Mouse (Mus musculus): ENCODE measurements around the gene Ppil2.

Ppil2 gene

GRCm38 (mm10) chr16:17096938-17097337 lies 14.1 kb downstream of the Ppil2 start:
- no peak for DNase-seq (ENCODE audit: low spot score)

DNA sequence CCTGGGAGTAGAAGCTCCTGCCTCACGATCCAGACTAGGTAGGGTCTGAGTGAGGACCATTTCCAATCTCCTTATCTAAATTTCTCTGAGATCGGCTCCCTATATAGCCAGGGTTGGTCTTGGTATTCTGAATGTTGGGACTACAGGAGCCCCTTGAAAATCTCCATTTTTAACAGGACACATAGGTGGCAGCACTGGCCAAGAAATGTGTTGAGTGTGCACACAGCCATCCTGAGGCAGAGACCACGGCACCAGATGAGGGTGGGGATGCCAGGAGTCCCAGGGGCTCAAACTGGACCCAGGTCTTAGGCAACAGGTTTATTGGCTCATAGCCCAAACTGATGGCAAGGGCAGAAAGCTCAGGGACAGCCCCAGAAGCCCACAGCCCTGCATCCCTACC lies 22.7 kb downstream of the Ppil2 start:
- DNase-seq (ENCODE audit: low spot score) = no peak

- DNase-seq (ENCODE audit: low spot score) = no peak
Measured at GRCm38 (mm10) chr16:17086669-17087193, 24.3 kb downstream of the Ppil2 start.

DNA sequence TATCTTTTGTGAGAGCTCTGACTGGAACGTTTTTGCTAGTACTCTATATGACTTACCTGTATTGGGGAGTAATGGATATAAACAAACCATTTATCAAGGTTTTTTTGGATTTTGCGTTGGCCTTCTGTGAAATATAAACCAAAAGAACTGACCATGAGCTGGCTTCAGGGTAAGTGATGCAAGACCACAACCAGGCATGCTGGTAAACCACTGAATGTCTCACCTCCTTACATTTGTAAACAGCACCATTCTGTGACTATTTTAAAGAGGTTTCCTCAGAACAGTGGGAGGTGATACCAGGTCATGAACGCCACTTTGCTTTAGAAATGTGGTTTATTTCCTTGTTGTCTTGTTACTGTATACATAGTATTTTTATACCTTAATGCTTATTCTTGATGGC lies 24.8 kb downstream of the Ppil2 start:
- no peak for DNase-seq (ENCODE audit: low spot score)

DNA sequence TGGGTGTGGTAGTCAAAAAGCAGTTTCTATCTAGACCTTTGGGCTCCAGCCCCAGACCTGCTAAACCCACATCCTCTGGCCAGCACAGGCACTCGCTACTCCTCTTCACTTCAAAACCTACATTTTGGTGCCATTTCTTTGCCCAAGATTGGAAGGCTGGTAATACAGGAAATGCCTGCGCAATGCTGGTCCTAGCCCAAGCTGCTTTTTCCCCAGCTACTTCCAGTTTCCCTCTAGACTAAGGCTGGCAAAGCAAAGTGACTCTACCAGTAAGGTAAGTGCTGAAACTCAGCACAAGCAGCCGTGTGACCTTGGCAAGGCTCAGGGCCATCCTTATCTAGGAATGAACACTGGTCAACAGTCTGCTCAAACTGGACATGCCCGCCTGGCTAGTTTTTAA lies 25.4 kb downstream of the Ppil2 start:
- DNase-seq (ENCODE audit: low spot score) = peak; percentile 45

- no peak for DNase-seq (ENCODE audit: low spot score)
Measured at GRCm38 (mm10) chr16:17082121-17082792, 28.8 kb downstream of the Ppil2 start.

DNA sequence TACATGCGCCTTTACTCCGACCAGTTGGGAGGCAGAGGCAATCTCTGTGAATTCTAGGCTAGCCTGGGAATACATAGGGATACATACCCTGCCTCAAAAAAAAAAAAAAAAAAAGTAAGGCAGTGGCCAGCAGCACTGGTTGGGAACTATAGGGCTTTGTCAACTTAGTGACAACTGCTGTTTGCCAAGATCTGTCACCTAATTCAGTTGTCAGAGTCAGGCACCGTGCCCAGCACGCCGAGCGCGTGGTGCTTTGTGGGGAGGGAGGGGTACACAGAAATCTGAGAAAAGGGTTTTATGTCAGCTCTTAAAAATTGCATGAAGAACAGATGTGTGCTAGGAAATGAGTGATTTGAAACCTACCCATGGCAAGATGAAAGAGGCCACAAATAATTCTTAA lies 33.0 kb downstream of the Ppil2 start:
- DNase-seq (ENCODE audit: low spot score) = no peak

- DNase-seq (ENCODE audit: low spot score) = no peak
Measured at GRCm38 (mm10) chr16:17076869-17077268, 34.2 kb downstream of the Ppil2 start.

DNA sequence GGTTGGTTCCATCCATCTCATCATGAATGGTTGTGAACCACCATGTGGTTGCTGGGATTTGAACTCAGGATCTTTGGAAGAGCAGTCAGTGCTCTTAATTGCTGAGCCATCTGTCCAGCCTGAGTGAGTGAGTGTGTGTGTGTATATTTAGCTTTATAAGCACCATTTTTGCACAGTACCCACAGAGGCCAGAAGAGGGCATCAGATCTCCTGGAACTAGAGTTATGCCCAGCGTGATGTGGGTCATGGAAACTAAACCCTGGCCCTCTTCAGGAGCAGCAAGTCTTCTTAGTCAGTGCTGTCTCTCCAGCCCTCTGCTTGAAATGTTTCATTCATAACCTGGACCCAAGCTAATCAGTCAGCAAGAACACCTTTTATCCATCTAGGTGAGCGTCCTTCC lies 34.8 kb downstream of the Ppil2 start:
- no peak for DNase-seq (ENCODE audit: low spot score)

DNA sequence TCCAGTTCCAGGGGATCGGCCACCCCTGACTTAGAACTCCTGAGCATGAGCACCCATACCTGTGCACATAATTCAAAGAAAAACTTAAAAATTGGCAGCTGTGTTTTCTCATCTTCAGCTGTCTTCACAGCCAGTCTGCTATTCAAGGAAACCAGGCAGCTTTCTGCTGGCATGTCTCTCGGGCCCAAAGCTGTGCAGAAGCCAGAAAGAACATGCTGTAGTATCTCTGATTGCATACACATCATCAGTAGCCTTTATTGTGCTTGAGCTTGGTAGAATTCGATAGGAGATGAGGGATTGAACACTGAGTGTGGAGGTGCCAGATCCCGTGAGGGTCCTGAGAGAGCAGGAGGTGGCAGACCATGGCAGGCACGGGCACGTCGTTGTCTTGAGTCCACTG lies 38.1 kb downstream of the Ppil2 start:
- DNase-seq (ENCODE audit: low spot score) = no peak

- no peak for DNase-seq (ENCODE audit: low spot score)
Measured at GRCm38 (mm10) chr16:17070716-17071115, 40.3 kb downstream of the Ppil2 start.

DNA sequence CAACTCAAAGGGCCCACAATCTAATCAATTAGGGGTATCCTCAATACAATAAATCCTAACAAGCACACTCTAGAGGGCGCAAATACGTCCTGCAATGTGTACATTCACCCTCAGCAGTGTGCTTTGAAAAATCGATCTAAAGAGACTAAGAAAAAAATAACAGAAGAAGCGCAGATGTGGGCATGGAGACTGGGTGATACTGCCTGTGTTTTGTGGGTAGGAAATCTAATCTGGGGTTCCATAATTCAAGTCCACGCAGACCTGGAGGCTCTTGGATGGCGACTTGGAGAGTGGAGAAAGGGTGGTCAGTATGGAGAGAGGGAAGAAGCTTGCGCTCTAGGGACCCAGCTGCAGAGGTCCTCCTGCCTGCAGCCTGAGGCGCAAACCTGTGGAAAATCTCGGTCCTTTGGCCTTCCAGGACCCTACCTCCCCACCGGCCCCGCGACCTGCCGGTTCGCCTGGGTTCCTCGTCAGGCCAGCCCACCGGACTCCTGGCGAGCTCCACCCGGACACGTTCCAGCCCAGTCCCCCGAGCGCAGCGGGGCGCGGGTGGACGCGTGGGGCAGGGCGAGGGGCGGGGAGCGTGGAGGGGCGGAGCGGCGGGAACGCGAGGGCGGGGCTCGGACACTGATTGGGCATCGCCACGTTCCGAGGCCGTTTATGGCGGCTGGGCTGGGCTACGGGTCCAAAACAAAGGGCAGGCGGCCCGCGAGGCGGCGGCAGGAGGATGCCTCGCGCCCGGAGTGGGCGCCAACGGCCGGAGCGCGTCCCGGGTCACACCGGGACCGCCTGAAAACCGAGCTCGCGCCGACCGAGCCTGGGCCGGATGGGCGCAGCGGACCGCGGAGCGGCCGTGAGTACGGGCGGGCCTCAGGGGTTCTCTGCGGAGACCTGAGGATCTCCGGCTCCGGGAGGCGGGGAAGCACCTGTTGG lies 41.3 kb downstream of the Ppil2 start, which contains the start of gene Ypel1:
TSS of gene Ypel1 (plus strand) at position 186 of the 933 bp plus-strand sequence.
- peak; percentile 91 for DNase-seq (ENCODE audit: low spot score)

- no peak for DNase-seq (ENCODE audit: low spot score)
Measured at GRCm38 (mm10) chr16:17067552-17067951, 43.5 kb downstream of the Ppil2 start.

- no peak for DNase-seq (ENCODE audit: low spot score)
Measured at GRCm38 (mm10) chr16:17062338-17062737, 48.7 kb downstream of the Ppil2 start.

DNA sequence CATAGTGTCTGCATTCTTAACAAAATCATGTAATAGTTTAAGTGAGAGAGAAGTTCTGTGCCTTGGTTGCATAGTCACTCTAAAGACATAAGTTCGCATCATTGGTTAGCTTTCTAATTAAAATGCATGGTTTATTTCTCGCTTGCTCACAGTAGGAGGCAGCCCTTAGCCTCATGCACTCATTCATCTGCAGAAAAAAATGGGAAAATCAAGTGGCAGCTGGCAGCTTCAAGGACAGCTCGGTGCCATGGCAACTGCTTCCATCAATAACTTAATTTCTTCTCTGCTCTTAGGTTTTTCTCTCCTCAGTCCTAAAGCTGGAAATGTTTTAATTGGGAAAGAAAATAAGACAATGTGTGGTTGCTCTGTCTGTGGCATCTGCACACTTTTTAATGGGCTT lies 55.5 kb downstream of the Ppil2 start:
- no peak for DNase-seq (ENCODE audit: low spot score)

GRCm38 (mm10) chr16:17053903-17054302 lies 57.2 kb downstream of the Ppil2 start:
- DNase-seq (ENCODE audit: low spot score) = no peak

GRCm38 (mm10) chr16:17052087-17052486 lies 59.0 kb downstream of the Ppil2 start:
- DNase-seq (ENCODE audit: low spot score) = no peak

DNA sequence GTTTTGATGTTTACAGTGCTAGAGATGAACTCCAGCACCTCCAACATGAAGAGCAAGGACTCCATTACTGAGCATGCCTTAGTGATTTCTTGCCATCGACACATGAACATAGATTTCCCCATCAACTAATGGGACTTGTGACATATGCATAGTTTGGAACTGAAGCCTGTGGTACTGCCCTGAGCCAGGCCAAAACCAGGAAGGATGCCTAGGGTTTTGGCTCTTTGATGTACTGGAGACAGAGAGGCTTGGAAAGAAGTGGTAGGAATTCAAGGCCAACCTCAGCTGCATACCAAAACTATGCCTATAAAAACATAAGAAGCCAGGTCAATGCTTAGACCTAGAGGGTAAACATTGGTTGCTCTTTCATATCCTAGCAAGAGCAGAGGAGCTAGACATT lies 61.2 kb downstream of the Ppil2 start:
- DNase-seq (ENCODE audit: low spot score) = no peak

DNA sequence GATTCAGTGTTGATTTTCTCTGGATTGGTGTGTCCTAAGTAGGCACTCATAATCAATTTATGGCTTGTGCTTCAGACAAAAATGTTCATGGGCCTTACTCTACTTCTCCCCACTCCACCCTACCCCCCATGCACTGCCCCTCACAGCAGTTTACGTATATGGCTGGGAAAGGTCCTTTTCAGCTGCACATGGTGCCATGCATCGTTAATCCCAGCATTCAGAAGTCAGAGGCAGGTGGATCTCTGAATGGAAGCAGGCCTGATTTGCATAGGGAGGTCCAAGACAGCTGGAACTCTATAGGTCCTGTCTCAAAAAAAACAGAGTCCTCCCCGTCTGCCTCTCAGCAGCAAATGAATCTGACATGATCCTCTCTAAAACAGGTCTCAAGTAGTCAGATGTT lies 65.8 kb downstream of the Ppil2 start:
- no peak for DNase-seq (ENCODE audit: low spot score)

DNA sequence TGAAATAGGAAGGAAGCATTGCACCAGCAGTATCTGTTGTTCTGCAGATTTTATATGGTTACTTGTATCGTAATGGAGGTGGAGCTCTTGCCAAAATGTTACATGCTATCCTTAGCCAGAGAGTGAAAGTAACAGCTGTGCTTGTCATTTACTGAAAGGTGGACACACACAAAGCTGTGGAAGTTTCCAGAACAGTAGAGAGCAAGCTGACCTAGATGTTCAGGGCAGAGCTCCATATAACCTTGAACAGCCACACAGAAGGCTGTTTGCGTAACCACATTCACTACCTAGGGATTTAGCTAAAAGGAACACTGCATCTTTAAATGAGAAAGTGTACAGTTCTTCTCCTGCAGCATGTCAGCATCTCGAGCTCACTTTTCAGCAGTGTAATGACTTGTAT lies 66.7 kb downstream of the Ppil2 start:
- DNase-seq (ENCODE audit: low spot score) = no peak

DNA sequence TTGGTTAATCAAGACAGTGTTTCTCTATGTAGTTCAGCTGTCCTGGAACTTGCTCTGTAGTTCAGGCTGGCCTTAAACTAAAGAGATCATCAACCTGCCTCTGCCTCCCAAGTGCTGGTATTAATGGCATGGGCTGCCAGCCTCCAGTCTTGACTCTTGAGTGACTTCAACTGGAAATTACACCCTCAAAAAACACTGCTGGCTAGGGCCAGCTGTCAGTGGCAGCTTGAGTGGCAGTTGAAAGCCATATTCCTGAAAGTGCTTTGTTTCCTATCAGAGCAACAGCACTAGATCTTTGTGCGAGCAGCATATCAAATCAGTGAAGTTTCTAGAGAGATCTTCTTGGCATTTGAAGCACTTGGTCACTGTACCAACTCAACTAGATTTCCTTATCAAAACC lies 69.6 kb downstream of the Ppil2 start:
- DNase-seq (ENCODE audit: low spot score) = no peak

GRCm38 (mm10) chr16:17040716-17041115 lies 70.3 kb downstream of the Ppil2 start:
- no peak for DNase-seq (ENCODE audit: low spot score)
